Mouse (Mus musculus) bone marrow macrophage, adult 2 months (primary cell): ENCODE data around the gene Nos1.

Source experiments
- CTCF ChIP-seq: IDR thresholded peaks from 2 replicates; pipeline ENCODE4 v1.5.1; 2012; ENCODE audit warnings: low read depth, mild to moderate bottlenecking, low read length, moderate library complexity
- POLR2A ChIP-seq: IDR thresholded peaks from 2 replicates; pipeline ENCODE4 v1.6.1; 2012; ENCODE audit warnings: mild to moderate bottlenecking, low read depth, low read length, borderline replicate concordance

GRCm38 (mm10) chr5:117980921-117981320 lies 200.1 kb downstream of the Nos1 start:
- TF ChIP-seq POLR2A (no peak), CTCF (no peak)
